Mouse (Mus musculus) T-helper 1 cell (primary cell): ENCODE data around the gene Stox2.

Experiments used
- in situ Hi-C: fragments of 300-600 bp; cut with MboI, MseI; formaldehyde crosslinking; loops from one replicate; pipeline ENCODE4 v1.15.1; 2025; ENCODE audit warnings: high pct_unique_total_duplicates

The Stox2 gene

DNA sequence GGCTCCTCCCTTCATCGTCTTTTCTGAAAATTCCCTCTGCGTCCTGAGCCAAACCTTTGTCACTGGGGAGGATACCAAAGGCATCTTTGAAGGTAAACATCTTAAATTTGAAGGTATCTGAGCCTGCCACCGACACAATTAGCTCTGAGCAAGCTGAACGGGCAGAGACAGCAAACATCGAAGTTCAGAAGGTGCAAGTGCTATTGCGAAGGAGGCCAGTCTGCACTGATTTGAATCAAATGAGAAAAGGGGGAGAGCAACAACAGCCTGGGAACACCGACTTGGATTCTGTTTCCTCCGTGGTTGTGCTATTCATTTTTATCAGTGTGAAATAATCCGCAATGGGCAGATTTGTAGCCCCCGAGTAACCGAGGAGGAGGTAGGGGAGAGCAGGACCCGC lies 202.5 kb downstream of the Stox2 start:
- in situ Hi-C loops = no loop called here

GRCm38 (mm10) chr8:47243016-47243630 lies 203.0 kb downstream of the Stox2 start:
- in situ Hi-C loops = no loop called here

GRCm38 (mm10) chr8:47242207-47243004 lies 203.8 kb downstream of the Stox2 start:
- in situ Hi-C loops = no loop called here

DNA sequence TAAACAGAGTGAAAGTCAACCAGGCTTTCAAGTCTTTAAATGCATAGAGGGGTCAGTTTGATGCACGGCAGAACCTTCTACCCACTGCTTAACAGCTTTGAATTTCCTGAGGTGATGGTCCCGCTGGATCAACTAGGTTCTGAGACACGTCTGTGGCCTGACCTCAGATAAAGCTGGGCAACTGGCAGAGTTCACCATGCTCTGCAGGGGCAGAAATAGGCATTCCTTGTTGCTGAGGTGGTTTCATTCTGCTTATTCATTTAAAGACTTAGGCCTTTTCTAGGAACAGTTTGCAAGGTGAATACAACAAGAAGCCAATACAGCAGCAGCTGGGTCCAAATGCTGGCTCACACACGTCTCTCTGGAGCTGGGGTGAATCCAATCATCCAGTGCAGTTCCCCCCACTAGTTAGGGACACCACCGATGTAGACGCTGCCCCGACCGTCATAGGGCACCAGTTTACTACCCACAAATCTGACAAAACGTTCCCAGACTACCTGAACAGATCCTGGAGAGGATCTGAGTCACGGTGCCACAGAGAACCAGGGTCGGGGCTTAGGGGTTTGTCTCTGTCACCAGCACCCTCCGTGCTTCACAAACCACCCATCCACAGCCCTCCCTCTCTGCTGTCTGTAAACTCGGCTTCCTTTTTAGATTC lies 204.6 kb downstream of the Stox2 start:
- in situ Hi-C loops = no loop called here

DNA sequence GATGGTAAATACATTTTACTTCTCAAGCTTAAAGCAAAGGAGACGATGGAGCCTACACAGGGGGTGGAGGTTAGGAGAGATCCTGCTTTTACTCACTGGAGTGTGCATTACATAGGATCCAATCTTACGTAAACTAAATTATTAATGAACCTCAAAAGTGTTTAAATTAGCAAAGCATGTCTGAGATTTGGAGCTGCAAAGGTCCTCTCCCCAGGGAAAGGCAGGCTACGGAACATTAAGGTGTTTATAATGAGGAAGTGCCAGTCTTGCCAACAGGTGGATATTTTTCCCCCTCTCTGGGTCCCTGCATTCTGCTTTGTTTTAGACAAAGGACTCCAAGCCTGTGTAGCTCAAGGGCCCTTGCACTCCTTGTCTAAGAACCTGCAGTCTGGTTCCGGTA lies 205.3 kb downstream of the Stox2 start:
- in situ Hi-C loops = no loop called here

DNA sequence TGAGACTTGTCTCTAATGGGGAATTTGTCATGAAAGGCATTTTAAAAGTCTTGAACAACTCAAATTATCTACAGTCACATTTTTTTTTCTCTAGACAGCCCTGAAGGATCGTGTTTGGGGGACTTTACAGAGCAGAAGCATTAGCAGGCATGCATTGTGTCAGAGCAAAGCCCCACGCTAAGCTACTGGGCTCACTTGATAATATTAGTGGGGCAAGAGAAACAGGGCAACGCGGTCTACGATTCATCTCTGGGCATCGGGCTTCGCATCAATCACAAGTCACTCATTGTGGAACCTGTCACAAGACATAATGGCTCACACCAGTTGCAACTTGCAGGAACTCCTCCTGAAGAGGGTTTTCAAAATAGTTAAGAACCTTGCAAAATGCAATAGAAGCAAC lies 205.9 kb downstream of the Stox2 start:
- in situ Hi-C loops = no loop called here

DNA sequence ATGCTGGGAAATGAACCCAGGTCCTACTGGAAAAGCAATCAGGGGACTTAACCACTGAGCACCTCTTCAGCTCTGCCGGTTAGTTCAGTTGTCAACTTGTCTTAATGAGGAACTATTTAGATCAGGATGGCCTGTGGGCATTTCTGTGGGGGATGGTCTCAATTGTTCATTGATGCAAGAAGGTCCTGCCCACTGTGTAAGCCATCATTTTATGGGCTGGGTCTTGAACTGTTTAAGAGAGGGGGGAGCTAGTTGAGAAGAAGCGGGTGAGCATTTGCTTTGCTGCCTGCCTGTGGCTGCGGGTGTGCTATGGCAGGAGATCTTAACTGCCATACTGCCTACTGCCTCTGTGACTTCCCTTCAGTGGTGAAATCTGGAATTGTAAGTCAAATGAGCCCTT lies 214.1 kb downstream of the Stox2 start:
- in situ Hi-C loops = no loop called here

DNA sequence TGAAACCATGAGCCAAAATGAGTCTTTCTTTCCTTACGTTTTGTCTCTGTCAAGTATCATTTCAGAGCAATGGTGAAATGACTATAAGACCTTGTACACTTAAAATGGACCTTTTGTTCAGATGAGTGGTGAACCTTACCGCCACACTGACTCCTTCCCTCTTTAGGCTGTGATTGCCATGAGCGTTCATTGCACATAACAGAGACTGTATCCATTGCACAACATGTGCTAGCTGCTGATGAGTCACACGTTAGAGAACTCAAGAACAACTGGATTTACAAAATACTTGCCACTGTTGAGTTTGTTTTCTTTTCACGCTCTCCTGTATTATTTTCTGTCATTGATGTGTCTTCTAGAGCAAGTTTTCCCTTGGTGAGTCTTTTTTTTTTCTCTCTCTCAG lies 216.1 kb downstream of the Stox2 start:
- in situ Hi-C loops = no loop called here

DNA sequence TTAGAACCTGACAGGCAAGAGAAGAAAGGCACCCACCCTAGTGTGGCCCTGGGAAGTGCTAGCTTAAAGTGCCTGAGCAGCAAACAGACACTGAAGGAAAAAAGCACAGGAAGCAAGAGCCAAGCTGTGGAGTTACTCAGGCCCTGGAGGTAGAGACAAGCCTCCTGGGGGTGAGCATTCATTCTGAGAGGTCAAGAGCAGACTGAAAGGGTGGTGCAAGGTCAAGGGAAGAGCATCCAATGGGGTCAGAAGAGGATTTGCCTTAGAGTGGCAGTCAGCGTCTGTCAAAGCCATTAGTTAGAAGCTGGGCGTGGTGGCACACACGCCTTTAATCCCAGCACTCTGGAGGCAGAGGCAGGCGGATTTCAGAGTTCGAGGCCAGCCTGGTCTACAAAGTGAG lies 224.3 kb downstream of the Stox2 start:
- in situ Hi-C loops = no loop called here

GRCm38 (mm10) chr8:47221191-47221590 lies 225.0 kb downstream of the Stox2 start:
- in situ Hi-C loops = no loop called here

- in situ Hi-C loops = no loop called here
Observed at GRCm38 (mm10) chr8:47220390-47220789, 225.8 kb downstream of the Stox2 start.

DNA sequence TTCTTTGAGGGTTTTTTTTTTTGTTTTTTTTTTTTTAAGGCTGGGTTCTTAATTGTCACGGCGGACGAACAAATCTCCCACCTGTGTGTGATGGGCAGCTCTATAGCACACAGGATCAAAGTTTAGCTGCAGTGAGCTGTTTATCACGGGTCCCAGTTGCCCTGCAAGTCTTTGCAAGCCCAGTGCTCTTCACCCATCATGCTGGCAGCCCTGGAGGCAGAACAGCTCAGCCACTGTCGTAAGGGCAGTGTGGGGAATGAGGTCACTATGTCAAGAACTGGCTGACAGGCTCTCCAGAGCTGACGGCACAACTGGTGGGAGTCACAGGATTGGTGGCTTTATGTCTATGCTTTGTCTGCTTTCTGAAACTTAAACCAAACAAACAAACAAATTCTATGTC lies 227.6 kb downstream of the Stox2 start:
- in situ Hi-C loops = no loop called here

DNA sequence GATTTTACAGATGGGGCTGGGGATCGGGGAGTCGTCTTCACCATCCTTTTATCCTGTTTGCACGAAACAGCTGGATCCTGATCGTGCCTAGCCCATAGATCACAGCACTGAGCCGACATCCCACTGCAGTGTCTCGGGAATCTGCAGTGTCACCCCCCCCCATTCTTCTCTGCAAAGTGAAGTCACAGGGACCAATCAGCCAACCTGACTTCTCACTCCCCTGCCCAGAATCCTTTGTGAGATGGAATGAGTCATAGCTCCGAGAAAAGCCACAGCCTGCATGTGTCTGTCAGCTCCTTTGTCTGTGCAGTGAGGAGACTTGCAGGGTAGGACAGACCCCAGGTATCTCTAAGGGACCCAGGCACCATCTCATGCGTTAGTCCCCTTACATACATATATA lies 228.1 kb downstream of the Stox2 start:
- in situ Hi-C loops = no loop called here

- in situ Hi-C loops = no loop called here
Observed at GRCm38 (mm10) chr8:47212124-47212523, 234.0 kb downstream of the Stox2 start.

- in situ Hi-C loops = no loop called here
Observed at GRCm38 (mm10) chr8:47211226-47211625, 234.9 kb downstream of the Stox2 start.

- in situ Hi-C loops = no loop called here
Observed at GRCm38 (mm10) chr8:47208246-47208645, 237.9 kb downstream of the Stox2 start.

- in situ Hi-C loops = no loop called here
Observed at GRCm38 (mm10) chr8:47206640-47207237, 239.4 kb downstream of the Stox2 start.

- in situ Hi-C loops = no loop called here
Observed at GRCm38 (mm10) chr8:47205472-47205871, 240.7 kb downstream of the Stox2 start.

GRCm38 (mm10) chr8:47196391-47196790 lies 249.8 kb downstream of the Stox2 start:
- in situ Hi-C loops = no loop called here

DNA sequence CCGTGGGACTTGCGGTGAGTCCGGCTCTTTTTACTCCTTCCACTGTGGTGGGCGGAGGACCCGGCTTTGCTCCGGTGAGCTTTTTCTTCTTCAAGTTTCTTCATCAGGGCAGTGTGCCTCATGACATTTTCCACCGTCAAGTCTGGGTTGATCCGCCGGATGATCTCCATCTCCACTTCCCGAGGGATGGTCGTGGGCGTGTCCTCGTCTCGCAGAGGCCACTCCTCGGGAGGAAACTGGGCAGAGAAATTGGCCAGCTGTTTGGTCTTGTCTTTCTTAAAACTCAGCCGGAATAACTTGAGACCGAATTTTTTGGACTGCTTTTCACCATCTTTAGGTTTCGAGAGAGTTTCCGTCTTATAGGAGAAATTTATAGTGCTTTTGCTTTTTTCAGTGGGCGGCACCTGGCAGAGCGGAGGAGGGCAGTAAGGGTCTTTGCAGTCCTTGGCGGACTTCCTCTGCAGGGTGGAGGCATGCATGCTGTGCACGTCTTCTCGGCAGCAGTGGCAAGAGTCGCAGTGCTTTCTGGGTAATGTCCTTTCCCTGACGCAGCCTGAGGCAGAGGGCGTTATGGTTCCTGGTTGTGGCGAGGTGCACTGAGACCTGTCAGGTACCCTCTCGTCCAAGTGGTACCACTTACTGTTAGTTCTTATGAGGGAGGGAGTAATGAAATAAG lies 252.7 kb downstream of the Stox2 start:
- in situ Hi-C loops = no loop called here

GRCm38 (mm10) chr8:47191444-47192365 lies 254.5 kb downstream of the Stox2 start:
- in situ Hi-C loops = no loop called here
